Mouse (Mus musculus) liver, postnatal 0 days (tissue): ENCODE measurements around the gene Ttc21a.

Source experiments
- CTCF ChIP-seq: sonication (generic); IDR thresholded peaks from 2 replicates; pipeline ENCODE4 v1.5.1; 2016; ENCODE audit warnings: antibody characterized with exemption, low read depth
- EP300 ChIP-seq: IDR thresholded peaks from 2 replicates; pipeline ENCODE4 v1.6.1; 2016; ENCODE audit warnings: antibody characterized with exemption, low read depth, mild to moderate bottlenecking

DNA sequence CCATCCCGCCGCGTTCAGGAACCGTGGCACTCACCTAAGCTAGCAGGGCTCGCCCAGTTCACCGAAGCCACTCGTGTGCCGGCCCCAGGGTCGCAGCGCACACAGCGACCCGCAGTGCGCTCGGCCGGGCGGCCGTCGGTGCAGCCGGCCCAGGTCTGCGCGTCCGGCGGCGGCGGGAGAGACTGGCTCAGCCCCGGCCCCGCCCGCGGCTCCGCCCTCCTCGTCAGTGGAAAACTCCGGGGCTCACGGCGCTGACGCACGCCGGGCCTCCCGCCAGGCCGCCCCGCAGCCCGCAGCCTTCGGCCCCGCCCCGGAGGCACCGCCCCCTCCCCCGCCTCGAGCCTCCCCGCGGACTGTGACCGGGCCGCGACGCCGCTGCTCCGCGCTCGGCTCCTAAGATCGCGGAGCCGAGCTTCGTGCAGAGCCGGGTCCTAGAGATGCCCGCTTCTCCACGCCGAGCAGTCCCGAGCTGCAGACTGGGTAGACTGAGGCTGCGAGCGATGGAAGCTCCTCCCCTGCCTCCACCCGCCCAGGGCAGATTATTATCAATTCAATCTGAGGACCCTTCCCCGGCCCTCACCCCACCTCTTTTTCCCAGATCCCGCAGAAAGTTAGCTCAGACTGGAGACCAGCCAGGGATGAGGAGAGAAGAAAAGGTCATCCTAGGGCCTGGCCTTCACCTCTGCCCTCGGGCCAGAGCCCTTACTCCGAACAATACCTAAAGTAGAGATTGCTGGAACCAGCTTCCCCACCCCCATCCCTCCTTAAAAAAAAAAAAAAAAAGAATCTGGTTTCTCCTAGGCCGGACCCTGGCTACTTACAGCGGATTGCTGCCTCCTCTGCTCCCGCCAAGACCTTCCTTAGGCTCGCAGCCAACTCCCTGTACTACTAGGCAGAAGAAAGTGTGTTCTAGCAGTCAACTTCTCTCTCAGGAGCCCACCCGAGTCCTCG lies 46.5 kb downstream of the Ttc21a start:
- TF ChIP-seq CTCF: no peak
- no peak for TF ChIP-seq EP300
